Mouse (Mus musculus): ENCODE data around the gene Nxpe2. TPM values are rescaled to one million over a fixed set of nuclear protein-coding genes. Genes with fewer than 3 reads are reported as not detected.
A peak's percentile ranks its signal among the peaks of the same experiment; 100 is the strongest.
"Not testable (repeated sequence)": the region's sequence is repeated elsewhere in the genome, so short reads cannot be mapped to it uniquely, and the experiment has no call there.

Nxpe2 gene
- polyA plus RNA-seq, 1 experiment: 0.81 TPM

- no peaks in the 10 kb centered on the region for H3K4me1 ChIP-seq (ENCODE audit: control insufficient read depth, insufficient read depth, low read length)
- peak overlapping the region; percentile 10; the same call in 1 of the 2 replicates for H3K4me3 ChIP-seq (ENCODE audit: insufficient read depth, low read length)
- TF ChIP-seq CTCF (IDR thresholded peaks at IDR 0.05; ENCODE audit: extremely low read depth, insufficient read depth, low read length): no peak
- no peak for TF ChIP-seq POLR2A (IDR thresholded peaks at IDR 0.05; ENCODE audit: extremely low read depth, insufficient read depth, low read length)
- H3K27ac ChIP-seq (ENCODE audit: insufficient read depth, low read length): peak overlapping the region; percentile 54; the same call in 1 of the 2 replicates
These were observed 39.1 kb downstream of the Nxpe2 start for GRCm38 (mm10) chr9:48314194-48314593.

GRCm38 (mm10) chr9:48311241-48311640, 42.0 kb downstream of the Nxpe2 start:
- no peaks in the 10 kb centered on the region for H3K4me1 ChIP-seq (ENCODE audit: control insufficient read depth, insufficient read depth, low read length)
- no peak overlapping the region for H3K4me3 ChIP-seq (ENCODE audit: insufficient read depth, low read length)
- TF ChIP-seq CTCF (IDR thresholded peaks at IDR 0.05; ENCODE audit: extremely low read depth, insufficient read depth, low read length) (no peak), POLR2A (IDR thresholded peaks at IDR 0.05; ENCODE audit: extremely low read depth, insufficient read depth, low read length) (no peak)
- no peak overlapping the region for H3K27ac ChIP-seq (ENCODE audit: insufficient read depth, low read length)

- 0 out of 2 replicates have a peak overlapping the region, but pooled peaks have one; percentile 40 for H3K27ac ChIP-seq (ENCODE audit: insufficient read depth, low read length)
- not testable (repeated sequence) for H3K4me3 ChIP-seq (ENCODE audit: insufficient read depth, low read length); H3K4me1 ChIP-seq (ENCODE audit: control insufficient read depth, insufficient read depth, low read length)
These were observed 49.7 kb downstream of the Nxpe2 start for GRCm38 (mm10) chr9:48303564-48303963.

GRCm38 (mm10) chr9:48298983-48299382, 54.3 kb downstream of the Nxpe2 start:
- Histone ChIP-seq H3K27ac (ENCODE audit: insufficient read depth, low read length) (no peak overlapping the region), H3K4me3 (ENCODE audit: insufficient read depth, low read length) (no peak overlapping the region), H3K4me1 (ENCODE audit: control insufficient read depth, insufficient read depth, low read length) (no peaks in the 10 kb centered on the region)
- TF ChIP-seq POLR2A (IDR thresholded peaks at IDR 0.05; ENCODE audit: extremely low read depth, insufficient read depth, low read length) (no peak), CTCF (IDR thresholded peaks at IDR 0.05; ENCODE audit: extremely low read depth, insufficient read depth, low read length) (no peak)

GRCm38 (mm10) chr9:48294754-48295153, 58.5 kb downstream of the Nxpe2 start:
- no peak for TF ChIP-seq CTCF (IDR thresholded peaks at IDR 0.05; ENCODE audit: extremely low read depth, insufficient read depth, low read length)
- no peak for TF ChIP-seq POLR2A (IDR thresholded peaks at IDR 0.05; ENCODE audit: extremely low read depth, insufficient read depth, low read length)
- Histone ChIP-seq H3K27ac (ENCODE audit: insufficient read depth, low read length) (no peak overlapping the region), H3K4me1 (ENCODE audit: control insufficient read depth, insufficient read depth, low read length) (no peaks in the 10 kb centered on the region), H3K4me3 (ENCODE audit: insufficient read depth, low read length) (no peak overlapping the region)

- Histone ChIP-seq H3K4me3 (ENCODE audit: insufficient read depth, low read length) (no peak overlapping the region), H3K27ac (ENCODE audit: insufficient read depth, low read length) (no peak overlapping the region), H3K4me1 (ENCODE audit: control insufficient read depth, insufficient read depth, low read length) (no peaks in the 10 kb centered on the region)
- TF ChIP-seq CTCF (IDR thresholded peaks at IDR 0.05; ENCODE audit: extremely low read depth, insufficient read depth, low read length) (no peak), POLR2A (IDR thresholded peaks at IDR 0.05; ENCODE audit: extremely low read depth, insufficient read depth, low read length) (no peak)
These were observed 63.0 kb downstream of the Nxpe2 start for GRCm38 (mm10) chr9:48290281-48290680.

- H3K4me3 ChIP-seq (ENCODE audit: insufficient read depth, low read length): no peak overlapping the region
- H3K4me1 ChIP-seq (ENCODE audit: control insufficient read depth, insufficient read depth, low read length): no peaks in the 10 kb centered on the region
- no peak for TF ChIP-seq CTCF (IDR thresholded peaks at IDR 0.05; ENCODE audit: extremely low read depth, insufficient read depth, low read length)
- no peak for TF ChIP-seq POLR2A (IDR thresholded peaks at IDR 0.05; ENCODE audit: extremely low read depth, insufficient read depth, low read length)
- H3K27ac ChIP-seq (ENCODE audit: insufficient read depth, low read length): no peak overlapping the region
These were observed 69.0 kb downstream of the Nxpe2 start for GRCm38 (mm10) chr9:48284221-48284620.

GRCm38 (mm10) chr9:48276831-48277230, 76.4 kb downstream of the Nxpe2 start:
- H3K4me1 ChIP-seq (ENCODE audit: control insufficient read depth, insufficient read depth, low read length): no peaks in the 10 kb centered on the region
- H3K27ac ChIP-seq (ENCODE audit: insufficient read depth, low read length): no peak overlapping the region
- TF ChIP-seq POLR2A (IDR thresholded peaks at IDR 0.05; ENCODE audit: extremely low read depth, insufficient read depth, low read length) (no peak), CTCF (IDR thresholded peaks at IDR 0.05; ENCODE audit: extremely low read depth, insufficient read depth, low read length) (no peak)
- no peak overlapping the region for H3K4me3 ChIP-seq (ENCODE audit: insufficient read depth, low read length)

Other genes with a start within 250 kb of the Nxpe2 start
- gene Nxpe4, start 191.4 kb downstream of the Nxpe2 start, polyA plus RNA-seq (2012; rRNA removed): 11.8 and 13.5 TPM in 2 replicates
- gene Rexo2, start 127.2 kb upstream of the Nxpe2 start, polyA plus RNA-seq (2012; rRNA removed): 151 and 157 TPM in 2 replicates
- 30.7 and 31.5 TPM in 2 replicates for gene Rbm7, start 141.8 kb upstream of the Nxpe2 start, polyA plus RNA-seq (2012; rRNA removed)
- 16.4 and 19.3 TPM in 2 replicates for gene Gm5617, start 142.0 kb upstream of the Nxpe2 start, polyA plus RNA-seq (2012; rRNA removed)